Mouse (Mus musculus): ENCODE data around the gene Noct.
A peak's percentile ranks its signal among the peaks of the same experiment; 100 is the strongest.
"Not testable (repeated sequence)": the region's sequence is repeated elsewhere in the genome, so short reads cannot be mapped to it uniquely, and the experiment has no call there.

The Noct gene

GRCm38 (mm10) chr3:51204441-51204840 lies 19.8 kb upstream of the Noct start:
- DNase-seq (ENCODE audit: inconsistent age in 2 of 2, low spot score in 1 of 2) = no peak

GRCm38 (mm10) chr3:51204897-51205296 lies 19.4 kb upstream of the Noct start:
- DNase-seq (ENCODE audit: inconsistent age in 2 of 2, low spot score in 1 of 2) = no peak

- no peak for DNase-seq (ENCODE audit: inconsistent age in 2 of 2, low spot score in 1 of 2)
These were observed 17.7 kb upstream of the Noct start for GRCm38 (mm10) chr3:51206521-51206920.

- no peak for DNase-seq (ENCODE audit: inconsistent age in 2 of 2, low spot score in 1 of 2)
These were observed 15.6 kb upstream of the Noct start for GRCm38 (mm10) chr3:51208633-51209032.

- peak in 1 of 2 experiments; percentile 54 for DNase-seq (ENCODE audit: inconsistent age in 2 of 2, low spot score in 1 of 2)
These were observed 14.5 kb upstream of the Noct start for GRCm38 (mm10) chr3:51209503-51210314.

GRCm38 (mm10) chr3:51210485-51210884 lies 13.8 kb upstream of the Noct start:
- no peak for DNase-seq (ENCODE audit: inconsistent age in 2 of 2, low spot score in 1 of 2)

GRCm38 (mm10) chr3:51213111-51213510 lies 11.1 kb upstream of the Noct start:
- no peak for DNase-seq (ENCODE audit: inconsistent age in 2 of 2, low spot score in 1 of 2)

- no peak for DNase-seq (ENCODE audit: inconsistent age in 2 of 2, low spot score in 1 of 2)
These were observed 8.6 kb upstream of the Noct start for GRCm38 (mm10) chr3:51215681-51216080.

GRCm38 (mm10) chr3:51216351-51216750 lies 7.9 kb upstream of the Noct start:
- DNase-seq (ENCODE audit: inconsistent age in 2 of 2, low spot score in 1 of 2) = not testable (repeated sequence)

- not testable (repeated sequence) for DNase-seq (ENCODE audit: inconsistent age in 2 of 2, low spot score in 1 of 2)
These were observed 5.9 kb upstream of the Noct start for GRCm38 (mm10) chr3:51218385-51218784.

GRCm38 (mm10) chr3:51219213-51219612 lies 5.0 kb upstream of the Noct start:
- no peak for DNase-seq (ENCODE audit: inconsistent age in 2 of 2, low spot score in 1 of 2)

GRCm38 (mm10) chr3:51220846-51221245 lies 3.4 kb upstream of the Noct start:
- DNase-seq (ENCODE audit: inconsistent age in 2 of 2, low spot score in 1 of 2) = no peak

GRCm38 (mm10) chr3:51221847-51222246 lies 2.4 kb upstream of the Noct start:
- no peak for DNase-seq (ENCODE audit: inconsistent age in 2 of 2, low spot score in 1 of 2)

GRCm38 (mm10) chr3:51222302-51222701 lies 1.9 kb upstream of the Noct start:
- no peak for DNase-seq (ENCODE audit: inconsistent age in 2 of 2, low spot score in 1 of 2)

GRCm38 (mm10) chr3:51222834-51223460 lies 1.3 kb upstream of the Noct start:
- DNase-seq (ENCODE audit: inconsistent age in 2 of 2, low spot score in 1 of 2) = peak in 1 of 2 experiments; percentile 72

GRCm38 (mm10) chr3:51223556-51223955 lies 691 bp upstream of the Noct start:
- no peak for DNase-seq (ENCODE audit: inconsistent age in 2 of 2, low spot score in 1 of 2)

- DNase-seq (ENCODE audit: inconsistent age in 2 of 2, low spot score in 1 of 2) = no peak
These were observed 1.0 kb downstream of the Noct start for GRCm38 (mm10) chr3:51225226-51225750.

- DNase-seq (ENCODE audit: inconsistent age in 2 of 2, low spot score in 1 of 2) = peak in 1 of 2 experiments; percentile 15
These were observed 1.7 kb downstream of the Noct start for GRCm38 (mm10) chr3:51225979-51226378.

- no peak for DNase-seq (ENCODE audit: inconsistent age in 2 of 2, low spot score in 1 of 2)
These were observed 2.4 kb downstream of the Noct start for GRCm38 (mm10) chr3:51226601-51227000.

- peak; percentile 60 to 84 for DNase-seq (ENCODE audit: inconsistent age in 2 of 2, low spot score in 1 of 2)
These were observed 4.0 kb downstream of the Noct start for GRCm38 (mm10) chr3:51228038-51228820.

- no peak for DNase-seq (ENCODE audit: inconsistent age in 2 of 2, low spot score in 1 of 2)
These were observed 4.6 kb downstream of the Noct start for GRCm38 (mm10) chr3:51228821-51229205.

All from adrenal gland, adult (tissue).